Mouse (Mus musculus) spleen, adult 18-20 months (tissue): Measurements from ENCODE around the gene Slc35d2.
"Not testable (repeated sequence)": the region's sequence is repeated elsewhere in the genome, so short reads cannot be mapped to it uniquely, and the experiment has no call there.

Source experiments
- DNase-seq, 2 experiments: peaks; one replicate each; pipeline ENCODE4 v3.0.0; 2022; ENCODE audit warnings: mixed read lengths in 2 of 2

Gene Slc35d2

GRCm38 (mm10) chr13:64108381-64108850 lies 20.8 kb downstream of the Slc35d2 start:
- DNase-seq: no peak

GRCm38 (mm10) chr13:64107535-64107934 lies 21.6 kb downstream of the Slc35d2 start:
- DNase-seq: no peak

GRCm38 (mm10) chr13:64107105-64107504 lies 22.1 kb downstream of the Slc35d2 start:
- DNase-seq: no peak

GRCm38 (mm10) chr13:64105690-64106089 lies 23.5 kb downstream of the Slc35d2 start:
- no peak for DNase-seq

- peak in 1 of 2 experiments; percentile 36 for DNase-seq
Measured at GRCm38 (mm10) chr13:64100186-64100585, 29.0 kb downstream of the Slc35d2 start.

- DNase-seq: peak in 1 of 2 experiments; percentile 50
Measured at GRCm38 (mm10) chr13:64098992-64099391, 30.2 kb downstream of the Slc35d2 start.

- DNase-seq: peak in 1 of 2 experiments; percentile 71
Measured at GRCm38 (mm10) chr13:64093341-64093740, 35.8 kb downstream of the Slc35d2 start.

- DNase-seq: no peak
Measured at GRCm38 (mm10) chr13:64092752-64093151, 36.4 kb downstream of the Slc35d2 start.

- no peak for DNase-seq
Measured at GRCm38 (mm10) chr13:64092141-64092540, 37.0 kb downstream of the Slc35d2 start.

- no peak for DNase-seq
Measured at GRCm38 (mm10) chr13:64091006-64091405, 38.2 kb downstream of the Slc35d2 start.

- no peak for DNase-seq
Measured at GRCm38 (mm10) chr13:64090278-64090677, 38.9 kb downstream of the Slc35d2 start.

GRCm38 (mm10) chr13:64089130-64089529 lies 40.0 kb downstream of the Slc35d2 start, which contains the start of gene Hsd17b3:
TSS of gene Hsd17b3 (minus strand) at chr13:64089230.
- no peak for DNase-seq

GRCm38 (mm10) chr13:64088057-64088456 lies 41.1 kb downstream of the Slc35d2 start:
- DNase-seq: no peak

- no peak for DNase-seq
Measured at GRCm38 (mm10) chr13:64086036-64086435, 43.1 kb downstream of the Slc35d2 start.

- no peak for DNase-seq
Measured at GRCm38 (mm10) chr13:64083331-64083730, 45.8 kb downstream of the Slc35d2 start.

- DNase-seq: no peak
Measured at GRCm38 (mm10) chr13:64081012-64081919, 47.9 kb downstream of the Slc35d2 start.

- DNase-seq: no peak
Measured at GRCm38 (mm10) chr13:64077591-64077990, 51.6 kb downstream of the Slc35d2 start.

- DNase-seq: no peak
Measured at GRCm38 (mm10) chr13:64076074-64076473, 53.1 kb downstream of the Slc35d2 start.

- no peak for DNase-seq
Measured at GRCm38 (mm10) chr13:64066653-64067052, 62.5 kb downstream of the Slc35d2 start.

GRCm38 (mm10) chr13:64064276-64064675 lies 64.9 kb downstream of the Slc35d2 start:
- DNase-seq: no peak

GRCm38 (mm10) chr13:64060935-64061506 lies 68.1 kb downstream of the Slc35d2 start:
- no peak for DNase-seq

- DNase-seq: no peak
Measured at GRCm38 (mm10) chr13:64053959-64054358, 75.2 kb downstream of the Slc35d2 start.

- not testable (repeated sequence) for DNase-seq
Measured at GRCm38 (mm10) chr13:64052281-64052680, 76.9 kb downstream of the Slc35d2 start.

GRCm38 (mm10) chr13:64050895-64051294 lies 78.3 kb downstream of the Slc35d2 start:
- no peak for DNase-seq
